Mouse (Mus musculus): ENCODE results near the gene Elane.

The Elane gene

DNA sequence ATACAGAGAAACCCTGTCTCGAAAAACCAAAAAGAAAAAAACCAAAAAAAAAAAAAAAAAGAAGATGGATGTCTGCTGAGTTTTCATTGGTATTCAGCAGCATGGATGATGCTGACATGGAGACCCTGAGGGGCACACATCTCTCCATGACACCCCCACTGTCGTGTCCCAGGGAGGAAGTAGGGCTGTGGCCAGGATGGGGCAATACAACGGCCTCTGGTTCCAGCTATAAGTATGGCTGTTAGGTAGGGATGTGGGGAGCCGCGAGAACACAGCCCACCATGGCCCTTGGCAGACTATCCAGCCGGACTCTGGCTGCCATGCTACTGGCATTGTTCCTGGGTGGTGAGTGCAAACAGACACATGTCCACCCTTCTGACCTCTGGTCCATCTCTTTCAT is at the start of gene Elane:
TSS of gene Elane (plus strand) at position 194 of the 400 bp plus-strand sequence.
- no peak for DNase-seq (ENCODE audit: low spot score)

DNA sequence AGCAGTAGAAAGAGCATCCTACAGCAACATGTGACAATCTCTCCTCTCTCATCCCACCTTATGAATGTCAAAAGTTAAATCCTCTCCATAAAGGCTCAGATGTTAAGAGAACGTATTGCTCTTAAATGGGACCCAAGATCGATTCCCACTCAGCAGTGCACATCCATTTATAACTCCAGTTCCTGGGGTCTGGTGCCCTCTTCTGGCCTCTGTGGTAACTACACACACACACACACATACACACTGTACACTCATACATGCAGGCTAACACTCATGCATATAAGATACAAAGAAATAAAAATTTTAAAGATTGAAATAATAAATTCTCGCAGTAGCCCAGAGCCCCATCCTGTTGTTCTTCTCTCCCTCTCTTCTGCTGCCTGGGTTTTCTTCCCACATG is 49.1 kb upstream of the Elane start:
- no peak for DNase-seq (ENCODE audit: low spot score)

GRCm38 (mm10) chr10:79838151-79838550 is 47.9 kb upstream of the Elane start:
- no peak for DNase-seq (ENCODE audit: low spot score)

- no peak for DNase-seq (ENCODE audit: low spot score)
Measured at GRCm38 (mm10) chr10:79840091-79840490, 46.0 kb upstream of the Elane start.

DNA sequence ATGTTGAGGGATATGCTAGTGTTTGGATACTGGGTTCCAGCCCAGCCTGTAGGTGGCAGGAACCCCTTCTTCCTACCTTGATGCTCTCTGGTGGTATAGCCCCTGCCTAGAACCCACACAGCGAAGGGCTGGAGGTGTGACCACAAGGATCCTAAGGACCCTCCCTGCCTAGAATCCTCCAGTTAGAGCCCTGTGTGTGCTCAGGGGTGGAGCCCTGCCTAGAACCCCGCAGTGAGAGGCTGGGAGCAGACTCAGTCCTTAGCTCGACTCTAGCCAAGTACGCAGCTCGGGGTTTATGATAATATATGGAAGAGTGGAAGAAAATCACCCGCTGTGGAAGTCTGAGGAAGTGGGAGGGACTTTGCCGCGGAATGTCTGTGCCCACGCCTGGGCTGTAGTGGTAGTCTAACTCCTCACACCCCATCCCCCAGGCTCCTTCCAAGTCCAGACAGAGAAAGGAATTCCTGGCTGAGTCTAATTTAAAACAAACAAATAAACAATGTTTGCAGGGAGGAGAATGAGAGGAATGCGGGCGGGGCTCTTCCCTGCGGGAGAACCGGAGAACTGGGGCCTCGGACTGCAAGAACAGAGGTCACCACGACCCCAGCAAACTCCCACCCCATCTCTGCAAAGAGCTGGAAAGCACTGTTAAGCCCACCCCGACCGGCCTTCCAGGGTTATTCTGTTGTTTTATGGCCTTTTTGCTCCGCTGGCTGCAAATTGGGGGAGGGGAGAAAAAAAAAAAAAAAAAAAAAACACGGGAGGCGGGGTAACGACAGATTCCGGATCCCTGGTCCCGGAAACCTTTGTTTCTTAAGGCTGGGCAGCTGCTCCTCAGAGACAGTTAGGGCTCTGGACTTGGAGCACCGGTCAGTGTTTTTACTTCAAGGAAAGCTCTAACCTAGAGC is 45.1 kb upstream of the Elane start:
- DNase-seq (ENCODE audit: low spot score): peak; percentile 83

DNA sequence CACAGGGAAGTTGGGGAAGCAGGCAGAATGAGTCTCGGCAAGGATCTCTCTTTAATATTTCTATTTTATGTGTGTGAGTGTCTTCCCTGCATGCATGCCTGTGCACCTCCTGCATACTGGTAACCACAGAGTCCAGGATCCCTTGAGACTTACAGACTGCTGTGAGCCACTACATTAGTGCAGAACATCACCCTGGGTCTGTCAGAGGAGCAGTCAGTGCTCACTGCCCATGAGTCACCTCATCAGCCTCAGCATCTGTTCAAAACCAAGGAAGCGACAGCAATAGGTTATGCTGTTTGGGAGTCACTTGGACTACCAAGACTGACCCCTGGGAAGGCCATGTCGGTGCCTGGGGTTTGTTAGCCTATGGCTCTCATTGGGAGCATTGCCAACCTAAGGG is 43.7 kb upstream of the Elane start:
- no peak for DNase-seq (ENCODE audit: low spot score)

DNA sequence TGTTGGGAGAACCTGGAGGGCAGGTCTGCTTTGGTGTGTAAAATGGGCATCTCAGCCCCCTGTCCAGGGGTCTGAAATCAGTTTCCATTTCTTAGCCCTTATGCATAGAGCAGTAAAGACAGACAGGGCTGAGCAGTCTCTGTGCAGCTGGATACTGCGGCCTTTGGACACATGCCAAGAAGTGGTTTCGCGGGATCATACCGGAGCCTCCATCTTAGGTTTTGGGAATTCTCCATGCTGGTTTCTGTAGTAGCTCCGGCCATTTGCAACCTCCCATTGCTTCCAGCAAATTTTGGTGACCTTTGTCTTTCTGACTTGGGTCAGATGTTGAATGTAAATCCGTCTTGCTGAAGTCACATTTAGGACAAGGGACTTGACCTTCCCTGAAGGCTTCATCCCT is 42.6 kb upstream of the Elane start:
- DNase-seq (ENCODE audit: low spot score): no peak

- no peak for DNase-seq (ENCODE audit: low spot score)
Measured at GRCm38 (mm10) chr10:79846553-79846952, 39.5 kb upstream of the Elane start.

DNA sequence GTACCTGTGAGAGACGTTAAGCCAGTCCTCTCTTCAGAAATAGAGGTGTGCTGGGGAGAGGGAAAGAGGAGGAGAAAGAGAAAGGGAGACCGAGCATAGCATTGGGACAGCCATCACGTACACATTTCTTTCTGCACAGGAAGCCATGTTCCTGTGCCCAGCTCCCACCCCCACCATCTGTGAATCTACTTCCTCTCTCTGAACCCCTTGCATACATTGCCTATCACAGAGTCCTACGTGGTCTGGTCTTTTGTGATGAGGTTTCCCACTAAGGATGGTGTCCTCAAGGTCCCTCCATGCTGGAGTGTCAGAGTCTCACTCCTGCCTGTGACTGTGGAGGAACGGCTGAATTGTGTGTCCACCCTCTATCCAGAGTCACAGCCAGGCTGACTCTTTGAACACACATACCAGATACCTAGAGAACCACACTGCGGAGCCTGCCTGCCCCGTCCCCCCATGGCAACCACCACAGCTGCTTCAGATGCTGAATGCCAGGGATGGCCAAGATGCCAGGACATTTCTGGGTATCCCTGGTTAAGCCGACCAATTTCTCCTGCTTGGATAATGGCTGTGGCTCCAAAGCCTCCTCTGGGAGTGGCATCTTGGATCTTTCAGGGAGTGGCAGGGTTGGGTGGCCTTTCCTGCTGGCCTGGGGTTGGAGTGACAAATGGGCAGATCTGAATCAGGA is 36.0 kb upstream of the Elane start:
- no peak for DNase-seq (ENCODE audit: low spot score)

DNA sequence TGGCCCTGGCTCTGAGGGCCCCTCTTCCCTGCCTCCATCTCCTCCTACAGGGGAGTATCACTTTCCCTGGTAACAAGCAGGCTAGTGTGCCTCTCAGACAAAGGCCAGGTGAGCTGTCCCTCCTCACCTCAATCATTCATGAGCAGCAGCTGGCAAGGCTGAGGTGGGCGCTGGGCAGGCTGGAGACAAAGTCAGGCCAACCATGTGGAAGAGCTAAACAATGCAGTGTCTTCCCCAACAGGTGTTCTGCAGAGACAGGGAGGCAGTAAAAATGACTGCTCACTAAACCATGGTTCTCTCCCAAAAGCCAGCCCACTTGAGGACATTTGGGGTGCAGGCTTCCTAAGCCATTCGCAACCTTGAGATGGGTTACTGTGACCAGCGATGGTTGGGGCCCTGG is 34.4 kb upstream of the Elane start:
- no peak for DNase-seq (ENCODE audit: low spot score)

DNA sequence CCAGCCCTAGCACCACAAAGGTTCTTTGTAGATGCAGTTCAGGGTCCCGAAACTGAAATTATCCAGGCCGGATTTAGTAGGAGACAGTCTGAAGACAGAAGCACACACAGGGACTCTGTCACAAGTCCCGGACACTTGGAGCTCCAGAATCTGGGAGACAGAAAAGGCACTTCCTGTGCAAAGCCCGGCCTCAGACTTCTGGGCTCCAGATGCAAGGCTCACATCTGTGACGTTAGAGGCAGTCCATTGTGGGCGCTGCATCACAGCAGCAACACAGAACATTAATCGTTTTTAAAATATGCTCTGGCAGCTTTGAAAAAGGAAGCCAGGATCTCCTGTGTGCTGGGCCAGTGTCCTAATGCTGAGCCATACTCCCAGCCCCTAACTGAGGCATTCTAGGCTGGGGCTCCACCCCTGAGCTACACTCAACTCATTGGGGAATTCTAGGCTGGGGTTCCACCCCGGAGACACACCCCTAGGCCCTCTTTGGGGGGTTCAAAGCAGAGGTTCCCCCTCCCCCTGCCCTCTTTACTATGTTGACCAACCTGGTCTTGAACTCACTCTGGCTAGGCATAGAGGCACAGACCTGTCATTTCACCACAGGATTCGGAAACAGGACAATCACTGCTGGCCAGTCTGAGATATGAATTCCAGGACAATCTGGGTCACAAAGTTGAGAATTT is 33.8 kb upstream of the Elane start:
- no peak for DNase-seq (ENCODE audit: low spot score)

GRCm38 (mm10) chr10:79852827-79853226 is 33.2 kb upstream of the Elane start:
- DNase-seq (ENCODE audit: low spot score): no peak

DNA sequence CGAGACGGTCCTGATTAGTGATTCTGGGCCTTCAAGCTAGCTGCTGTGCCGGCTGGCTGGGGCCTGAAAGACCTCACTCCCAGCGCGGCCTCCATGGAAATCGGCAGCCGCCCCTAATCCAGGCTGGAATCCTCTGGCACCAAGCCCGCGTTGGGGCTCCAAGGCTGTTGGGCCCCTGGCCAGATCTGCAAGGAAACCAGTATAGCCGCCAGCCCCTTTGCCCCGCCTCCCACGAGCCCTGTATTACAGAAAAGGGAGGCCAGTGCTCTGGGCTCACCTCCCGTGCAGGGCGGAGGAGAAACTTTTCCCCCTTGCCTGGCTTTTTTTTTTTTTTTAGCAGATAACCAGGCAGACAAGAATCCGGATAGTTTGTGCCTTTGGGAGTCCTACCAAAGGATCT is 32.7 kb upstream of the Elane start:
- peak; percentile 90 for DNase-seq (ENCODE audit: low spot score)

DNA sequence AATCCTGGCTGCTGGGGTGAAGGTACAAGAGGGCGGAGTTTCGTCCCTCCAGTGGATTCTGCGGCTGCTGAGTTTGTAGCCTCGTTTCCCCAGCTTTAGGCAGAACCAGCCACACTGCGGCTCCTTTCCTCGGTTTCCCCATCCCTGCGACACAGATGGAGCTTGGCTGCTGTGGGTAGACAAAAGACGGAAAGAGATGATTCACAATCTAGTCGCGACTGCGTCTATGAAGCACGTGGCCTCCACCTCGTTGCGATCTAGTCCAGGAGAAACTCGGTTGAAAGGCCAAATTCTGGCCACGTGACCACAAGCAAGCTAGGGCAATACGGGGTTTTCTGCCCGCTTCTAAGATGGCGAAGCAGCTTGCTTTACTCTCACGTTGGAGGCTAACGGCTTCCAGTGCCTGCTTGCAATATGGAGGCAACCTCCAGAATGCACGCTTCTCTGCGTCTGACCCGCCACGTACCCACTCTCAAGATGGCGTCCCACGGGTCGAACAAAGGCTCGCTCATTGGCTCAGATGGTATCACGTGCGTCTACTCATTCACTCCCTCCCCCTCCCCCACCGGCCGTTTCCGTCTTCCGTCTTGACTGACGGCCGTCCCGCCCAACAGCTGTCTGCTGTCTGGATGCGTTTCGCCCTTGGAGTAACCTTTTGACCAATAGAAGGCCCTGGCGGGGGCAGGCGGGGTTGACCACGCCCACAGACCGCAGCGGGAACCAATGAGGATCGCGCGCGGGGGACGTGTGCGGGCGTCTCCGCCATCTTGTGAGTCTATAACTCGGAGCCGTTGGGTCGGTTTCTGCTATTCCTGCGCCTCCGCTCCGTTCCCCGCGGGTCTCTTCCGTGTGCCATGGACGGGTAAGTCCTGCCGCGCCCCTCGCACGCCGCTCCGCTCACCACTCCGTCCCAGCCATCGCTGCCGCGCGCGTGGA is 31.9 kb upstream of the Elane start, which contains the start of gene Ptbp1:
TSS of gene Ptbp1 (plus strand) at position 568 of the 936 bp plus-strand sequence.
- DNase-seq (ENCODE audit: low spot score): peak; percentile 100

DNA sequence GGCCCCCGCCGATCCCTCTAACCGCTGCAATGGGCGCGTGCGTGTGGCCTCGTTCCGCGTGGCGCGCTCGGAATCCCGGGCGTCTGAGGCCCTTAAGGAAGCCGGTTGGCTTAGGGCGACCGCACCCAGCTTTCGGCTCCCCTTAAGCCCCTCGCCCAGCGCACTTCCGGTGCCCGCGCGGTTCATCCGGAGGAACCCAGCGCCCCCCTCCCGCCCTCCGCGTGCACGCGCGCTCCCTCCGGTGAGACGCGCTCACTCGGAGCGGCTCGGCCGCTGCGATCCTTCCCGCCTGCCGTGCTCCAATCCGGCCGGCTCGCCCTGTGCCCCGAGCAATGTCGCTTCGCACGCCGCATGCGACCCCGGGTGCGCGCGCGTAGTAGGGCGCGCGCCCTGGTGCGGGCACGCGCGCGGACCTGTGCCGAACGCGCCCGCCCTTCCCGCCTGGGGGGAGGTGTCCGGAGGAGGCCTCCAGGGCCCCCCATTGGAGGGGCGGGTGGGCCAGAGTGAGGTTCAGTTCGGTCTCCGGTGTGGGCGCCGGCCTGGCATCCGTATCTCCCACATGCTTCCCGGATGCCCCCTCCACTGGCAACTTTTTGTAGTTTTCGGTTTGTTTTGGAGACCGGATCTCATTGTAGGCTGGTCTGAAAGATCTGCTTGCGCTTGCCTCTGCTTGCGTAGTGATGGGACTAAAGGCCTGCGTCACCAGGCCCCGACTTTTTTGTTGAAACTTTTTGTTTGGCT is 31.1 kb upstream of the Elane start:
- DNase-seq (ENCODE audit: low spot score): peak; percentile 75

DNA sequence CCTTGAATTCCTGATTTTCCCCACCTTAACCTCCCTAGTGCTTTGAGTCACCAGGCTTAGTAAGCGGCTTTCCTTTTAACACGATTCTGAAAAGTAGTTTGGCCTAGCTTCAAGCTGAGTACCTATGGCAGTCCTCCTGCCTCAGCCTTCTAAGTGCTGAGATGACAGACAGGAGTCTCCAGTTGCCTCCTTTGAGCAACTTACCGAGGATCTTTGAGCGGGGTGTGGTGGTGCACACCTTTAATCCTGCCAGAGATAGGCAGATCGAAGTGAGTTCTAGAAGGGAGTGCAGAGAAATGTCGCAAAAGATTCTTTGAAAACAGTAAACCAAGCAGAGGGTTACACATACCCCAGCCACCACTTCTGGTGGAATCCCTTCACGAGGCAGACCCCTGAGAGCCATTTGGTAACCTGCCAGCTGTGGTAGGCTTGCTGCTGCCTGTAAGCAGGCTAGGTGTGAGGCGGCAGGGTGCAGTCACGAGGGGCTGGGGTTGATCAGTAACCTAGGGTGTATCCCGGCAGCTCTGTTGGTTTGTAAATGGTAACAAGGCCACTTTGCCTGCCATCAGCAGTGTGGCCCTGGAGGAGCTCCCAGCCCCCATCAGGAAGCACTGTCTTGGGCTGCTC is 30.4 kb upstream of the Elane start:
- DNase-seq (ENCODE audit: low spot score): peak; percentile 90

- no peak for DNase-seq (ENCODE audit: low spot score)
Measured at GRCm38 (mm10) chr10:79856280-79856679, 29.8 kb upstream of the Elane start.

GRCm38 (mm10) chr10:79856704-79857451 is 29.2 kb upstream of the Elane start:
- DNase-seq (ENCODE audit: low spot score): no peak

DNA sequence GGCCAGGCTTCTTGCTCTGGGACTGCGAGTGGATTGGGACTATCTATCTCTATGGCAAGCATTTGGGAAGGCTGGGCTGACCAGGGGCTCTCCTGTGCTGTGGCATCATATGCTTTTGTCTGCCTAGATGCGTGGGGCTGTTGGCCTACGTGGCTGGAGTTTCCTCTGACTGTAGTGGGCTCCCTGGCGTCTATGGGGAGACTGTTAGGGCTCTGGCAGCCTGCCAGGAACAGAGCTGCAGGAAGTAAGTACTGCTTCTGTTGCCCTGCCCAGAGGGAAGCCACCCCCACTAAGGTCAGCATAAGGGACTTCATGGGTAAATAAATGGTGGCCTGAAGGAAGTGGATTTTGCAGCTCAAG is 28.6 kb upstream of the Elane start:
- peak; percentile 60 for DNase-seq (ENCODE audit: low spot score)

DNA sequence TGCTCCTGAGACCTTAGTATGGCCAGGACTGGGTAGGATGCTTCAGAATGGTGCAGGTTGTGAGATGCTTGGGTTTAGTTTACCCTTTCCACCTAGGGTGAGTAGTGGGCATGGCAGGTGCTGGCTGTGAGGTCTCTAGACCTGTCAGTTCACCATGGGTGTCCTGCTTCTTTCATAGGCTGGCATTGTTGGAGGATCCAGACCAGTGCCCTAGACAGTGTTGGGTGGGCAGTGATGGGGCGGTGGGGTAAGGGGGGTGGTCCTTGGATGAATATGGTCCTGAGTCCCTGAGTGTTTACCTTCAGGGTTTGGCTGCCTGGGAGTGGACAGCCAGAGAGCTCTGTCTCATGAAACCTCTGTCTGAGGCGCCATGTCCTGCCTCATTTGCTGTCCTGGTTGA is 28.2 kb upstream of the Elane start:
- no peak for DNase-seq (ENCODE audit: low spot score)

Data from yolk sac, embryonic 10.5 days (tissue).